Mouse (Mus musculus): ENCODE measurements around the gene Sytl3.

Gene Sytl3

DNA sequence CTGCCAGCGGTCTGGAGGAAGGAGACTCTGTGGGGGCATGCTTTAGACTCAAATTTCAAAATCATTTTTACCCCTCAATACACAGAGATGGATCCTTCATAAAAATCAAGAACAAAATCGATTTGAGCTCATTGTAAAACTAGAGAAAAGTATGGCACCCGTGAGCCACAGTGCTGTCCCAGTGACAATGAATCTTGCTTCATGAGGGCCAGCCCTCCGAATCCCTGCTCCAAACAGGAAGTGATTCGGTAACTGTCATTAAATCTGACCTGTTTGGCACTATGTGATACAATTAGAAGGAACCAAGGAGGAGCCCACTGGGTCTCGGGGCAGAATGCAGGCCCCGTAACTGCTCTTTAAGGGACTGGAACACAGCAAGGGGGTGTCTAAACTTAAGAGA, 79.9 kb downstream of the Sytl3 start:
- no peak for DNase-seq

DNA sequence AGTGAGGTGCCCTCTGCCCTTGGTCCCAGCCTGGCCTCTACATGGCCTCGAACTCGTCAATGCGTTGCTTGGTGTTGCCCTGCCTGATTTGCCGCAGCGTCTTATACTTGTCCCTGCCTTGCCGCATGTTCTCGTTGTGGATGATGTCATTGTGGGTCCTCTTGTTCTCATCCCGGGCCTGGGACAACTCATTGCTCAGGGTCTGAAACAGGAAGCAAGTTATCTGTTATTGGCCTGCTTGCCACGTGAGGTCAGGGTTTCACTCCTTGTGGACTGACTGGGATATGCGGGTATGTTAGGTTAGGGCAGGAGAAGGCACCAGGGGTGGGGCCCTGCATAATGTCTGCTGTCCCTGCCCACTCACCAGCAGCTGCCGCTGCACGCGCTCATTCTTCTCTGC, 80.4 kb downstream of the Sytl3 start:
- DNase-seq, result no peak

DNA sequence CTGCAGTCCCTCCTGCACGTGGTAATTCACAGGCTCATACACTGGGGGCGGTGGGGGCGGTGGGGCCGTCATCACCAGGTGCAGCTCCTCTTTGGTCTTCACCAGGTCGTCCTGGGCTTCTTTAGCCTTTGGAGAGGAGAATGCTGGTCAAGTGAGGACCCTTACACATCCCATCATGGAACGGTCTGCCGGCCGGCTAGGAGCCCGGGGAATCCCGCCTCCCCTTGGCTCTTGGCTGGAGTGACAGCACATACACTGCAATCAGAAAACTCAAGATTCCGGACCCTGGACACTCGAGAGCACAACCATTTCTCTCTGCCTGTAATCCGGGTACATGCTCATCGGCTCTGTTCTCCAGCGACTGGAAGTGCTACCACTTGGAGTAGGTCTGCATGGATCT, 80.9 kb downstream of the Sytl3 start:
- no peak for DNase-seq

DNA sequence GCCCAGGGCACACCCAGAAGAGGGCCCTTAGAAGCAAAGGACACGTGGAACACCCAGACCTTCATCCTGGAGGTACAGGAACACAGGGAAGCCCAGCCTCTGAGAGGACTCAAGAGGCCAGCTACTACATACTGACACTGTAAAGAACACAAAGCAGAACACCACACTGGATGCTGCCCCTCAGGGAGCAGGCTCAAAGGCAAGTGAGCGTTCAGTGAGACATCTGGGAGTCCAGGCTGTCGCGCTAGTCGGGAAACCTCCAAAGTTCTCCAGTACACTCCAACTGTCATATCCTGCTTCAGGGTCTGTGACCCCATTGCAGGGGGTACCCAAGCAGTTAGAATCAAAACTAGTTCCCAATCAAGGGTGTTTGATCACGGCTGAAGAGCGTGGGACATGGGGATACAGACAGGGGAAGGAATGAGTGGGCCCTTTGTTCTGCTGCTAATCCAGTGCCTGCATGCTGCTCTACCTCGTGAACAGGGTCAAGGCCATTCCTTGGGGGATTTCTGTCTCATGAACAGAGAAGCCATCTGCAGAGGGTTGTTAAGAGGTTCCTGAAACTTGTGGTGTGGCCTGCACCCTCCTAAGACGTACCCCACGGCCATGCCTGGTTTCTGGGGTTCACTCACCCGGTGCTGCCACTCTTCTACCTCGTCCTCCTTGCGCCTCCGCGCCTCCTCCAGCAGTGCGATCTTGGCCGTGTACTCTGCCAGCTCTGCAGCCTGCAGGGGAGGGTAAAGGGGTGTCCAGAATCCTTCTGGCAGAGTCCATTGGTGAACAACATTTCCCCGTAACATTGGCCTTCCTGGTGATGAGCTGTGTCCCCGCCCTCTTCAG, 81.7 kb downstream of the Sytl3 start:
- DNase-seq, result no peak

DNA sequence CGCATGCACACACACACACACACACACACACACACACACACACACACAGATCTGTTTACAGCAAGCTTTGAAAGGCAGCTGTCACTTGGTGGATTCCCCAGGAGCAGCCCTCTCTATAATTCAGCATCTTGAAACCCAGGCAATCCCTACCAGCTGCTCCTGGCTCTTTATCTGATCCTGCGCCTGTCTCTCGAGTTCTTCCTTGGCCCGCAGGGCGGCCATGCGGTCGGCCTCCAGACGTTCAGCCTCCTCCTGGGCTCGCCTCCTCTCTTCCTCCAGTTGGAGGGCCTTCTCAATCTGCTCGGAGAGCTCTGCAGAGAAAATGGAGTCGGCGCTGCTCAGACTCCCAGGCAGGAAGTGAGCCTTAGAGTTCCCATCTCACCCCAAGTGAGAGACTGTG, 82.4 kb downstream of the Sytl3 start:
- no peak for DNase-seq

DNA sequence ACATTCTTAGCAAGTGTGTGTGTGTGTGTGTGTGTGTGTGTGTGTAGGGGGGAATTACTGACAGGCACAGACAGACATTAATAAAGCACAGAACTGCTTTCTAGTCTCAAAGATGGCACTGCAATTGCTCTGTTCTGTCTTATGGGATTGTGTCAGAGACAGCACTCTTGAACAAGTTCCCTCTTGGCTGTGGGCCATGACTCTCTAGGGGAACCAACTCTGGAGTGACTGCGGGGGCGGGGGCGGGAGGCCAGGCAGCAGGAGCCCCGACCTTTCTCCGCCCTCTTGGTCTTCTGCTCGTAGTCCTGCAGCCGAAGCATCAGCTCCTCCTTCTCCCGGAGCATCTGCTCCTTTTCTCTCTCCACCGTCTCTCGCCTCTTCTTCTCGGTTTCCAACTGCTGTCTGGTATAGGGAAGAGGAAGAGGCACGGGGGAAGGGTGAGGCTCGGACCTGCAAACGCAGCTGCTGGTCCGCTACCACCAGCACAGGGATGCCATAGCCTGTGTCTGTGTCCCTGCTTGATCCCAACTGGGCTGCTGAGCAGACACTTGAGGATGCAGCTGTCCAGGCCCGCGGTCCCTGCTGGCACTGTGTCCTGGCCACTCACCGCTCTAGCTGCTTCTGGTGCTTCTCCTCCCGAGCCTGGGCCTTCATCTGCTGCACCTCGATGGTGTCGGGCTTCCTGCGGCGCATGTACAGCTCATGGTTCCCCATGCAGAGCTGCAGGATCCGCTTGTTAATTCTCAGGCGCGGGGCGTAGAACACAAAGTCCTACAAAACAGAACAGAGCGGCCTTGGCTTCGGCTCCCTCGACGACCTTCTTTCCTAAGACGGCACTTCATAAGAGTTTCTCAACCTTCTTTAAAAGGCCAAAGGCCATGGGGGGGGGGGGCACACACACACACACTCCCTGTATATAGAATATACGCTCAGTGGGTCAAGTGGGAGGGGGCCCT, 83.5 kb downstream of the Sytl3 start:
- no peak for DNase-seq

DNA sequence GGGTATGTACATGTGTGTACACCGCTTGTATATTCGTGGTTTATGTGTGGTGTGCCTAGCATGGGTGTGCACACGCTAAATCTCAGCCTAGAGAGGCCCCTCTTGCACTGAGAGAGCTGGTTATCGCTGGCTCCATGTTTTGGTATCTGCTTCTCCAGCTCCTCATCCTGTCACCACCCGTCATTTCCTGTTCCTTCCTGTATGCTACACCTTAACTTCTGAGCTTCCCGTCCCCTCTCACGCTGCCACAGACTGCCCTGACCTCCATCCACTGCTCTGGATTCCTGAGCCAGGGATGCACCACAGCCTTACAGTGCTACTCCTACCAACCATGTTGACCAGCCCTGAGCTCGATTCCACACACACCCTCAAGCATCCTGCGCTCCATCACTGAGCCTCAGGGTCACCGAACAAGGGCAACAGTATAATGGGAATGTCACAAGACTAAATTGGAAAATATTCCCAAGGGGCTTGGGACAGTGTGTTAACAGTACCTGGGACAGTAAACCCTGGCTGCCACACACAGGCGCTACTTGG, 84.2 kb downstream of the Sytl3 start:
- no peak for DNase-seq

DNA sequence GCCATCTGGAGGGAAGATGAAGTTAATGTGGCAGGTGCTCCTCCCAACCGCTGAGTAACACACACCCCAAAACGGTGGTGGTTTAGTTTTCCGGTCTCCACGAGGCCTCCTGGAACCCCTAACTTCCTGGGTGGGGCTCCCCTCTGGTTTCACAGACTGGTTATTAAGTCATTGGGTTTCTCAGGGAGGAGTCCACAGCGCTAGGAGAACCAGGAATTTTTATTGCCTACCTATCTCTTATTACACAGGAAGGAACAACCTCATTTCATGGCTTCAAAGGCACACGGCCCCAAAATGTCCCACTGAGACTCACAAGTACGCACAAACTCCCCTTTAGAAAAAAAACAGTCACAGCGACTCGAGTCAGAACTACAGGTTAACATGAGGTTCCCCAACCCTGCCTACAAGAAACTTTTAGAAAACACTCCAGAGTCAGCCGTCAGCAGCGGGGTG, 84.9 kb downstream of the Sytl3 start:
- no peak for DNase-seq

DNA sequence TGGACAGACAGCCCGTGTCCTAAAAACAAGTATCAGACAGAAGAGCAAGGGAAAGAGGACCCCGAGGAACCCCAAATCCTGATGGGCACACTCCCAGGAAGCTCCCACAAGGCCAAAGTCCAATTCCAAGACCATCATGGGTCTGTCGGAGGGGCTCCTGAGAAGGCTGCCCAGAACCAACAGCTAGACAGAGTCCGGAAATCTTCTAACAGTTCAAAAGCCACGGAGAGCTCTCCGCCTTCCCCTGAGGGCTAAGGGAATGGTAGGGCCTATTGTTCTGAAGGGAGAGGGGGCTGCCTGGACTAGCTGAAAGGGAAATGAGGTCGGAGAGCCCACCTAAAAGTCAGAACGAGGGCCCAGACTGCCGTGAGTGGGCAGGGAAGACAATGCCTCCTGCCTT, 85.5 kb downstream of the Sytl3 start:
- no peak for DNase-seq

DNA sequence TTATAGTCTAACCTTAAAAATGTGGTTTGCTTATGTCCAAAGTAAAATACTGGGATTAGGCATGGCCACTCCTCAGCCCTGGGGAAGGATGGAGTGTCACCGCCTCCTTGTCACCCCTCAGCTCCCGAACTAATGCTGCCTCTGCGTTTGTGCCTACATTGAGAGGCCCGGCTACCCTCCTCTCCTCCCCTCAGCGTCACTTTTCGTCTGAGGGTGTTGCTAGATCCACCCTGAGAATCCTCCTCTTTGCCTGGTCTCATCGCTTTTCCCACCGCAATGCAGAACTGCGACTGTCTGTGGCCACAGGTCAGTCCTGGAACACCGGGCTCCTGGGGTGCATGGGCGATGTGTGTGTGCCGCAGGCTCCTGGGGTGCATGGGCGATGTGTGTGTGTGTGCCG, 86.0 kb downstream of the Sytl3 start:
- no peak for DNase-seq

DNA sequence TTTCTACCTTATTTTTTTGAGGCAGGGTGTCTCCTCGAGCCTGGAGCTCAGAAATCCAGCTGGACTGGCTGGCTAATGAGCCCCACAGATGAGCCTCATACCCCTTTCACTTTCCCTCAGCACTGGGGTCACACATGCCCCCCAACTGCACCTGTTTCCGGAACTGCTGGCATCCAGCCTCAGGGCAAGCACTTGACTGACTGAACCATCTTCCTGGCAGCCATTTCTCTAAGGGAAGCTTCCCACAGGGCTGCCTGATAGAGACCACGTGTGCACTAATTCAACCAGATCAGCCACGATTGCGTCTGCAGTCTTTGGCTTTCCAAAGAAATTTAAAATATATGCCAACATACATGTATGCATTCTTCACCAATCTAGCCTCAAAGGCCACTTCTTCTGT, 86.6 kb downstream of the Sytl3 start:
- no peak for DNase-seq

DNA sequence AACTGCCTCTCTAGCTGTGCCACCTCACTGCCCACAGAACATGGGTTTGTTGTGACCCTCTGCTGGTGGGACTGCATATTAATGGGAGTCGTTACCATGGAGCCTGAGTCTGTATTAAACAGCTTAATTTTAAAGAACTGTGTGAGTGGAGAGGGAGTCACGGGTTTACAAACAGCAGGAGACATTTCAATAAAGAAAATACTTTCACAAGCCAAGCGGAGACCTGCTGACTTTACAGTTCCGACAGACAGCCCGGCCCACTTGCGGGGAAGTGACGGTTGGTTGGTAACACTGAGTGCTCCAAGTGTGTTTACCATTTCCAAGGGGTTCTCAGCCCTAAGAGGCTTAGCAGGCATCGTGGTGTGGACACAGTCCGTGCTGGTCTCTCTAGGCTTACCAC, 87.1 kb downstream of the Sytl3 start:
- no peak for DNase-seq

DNA sequence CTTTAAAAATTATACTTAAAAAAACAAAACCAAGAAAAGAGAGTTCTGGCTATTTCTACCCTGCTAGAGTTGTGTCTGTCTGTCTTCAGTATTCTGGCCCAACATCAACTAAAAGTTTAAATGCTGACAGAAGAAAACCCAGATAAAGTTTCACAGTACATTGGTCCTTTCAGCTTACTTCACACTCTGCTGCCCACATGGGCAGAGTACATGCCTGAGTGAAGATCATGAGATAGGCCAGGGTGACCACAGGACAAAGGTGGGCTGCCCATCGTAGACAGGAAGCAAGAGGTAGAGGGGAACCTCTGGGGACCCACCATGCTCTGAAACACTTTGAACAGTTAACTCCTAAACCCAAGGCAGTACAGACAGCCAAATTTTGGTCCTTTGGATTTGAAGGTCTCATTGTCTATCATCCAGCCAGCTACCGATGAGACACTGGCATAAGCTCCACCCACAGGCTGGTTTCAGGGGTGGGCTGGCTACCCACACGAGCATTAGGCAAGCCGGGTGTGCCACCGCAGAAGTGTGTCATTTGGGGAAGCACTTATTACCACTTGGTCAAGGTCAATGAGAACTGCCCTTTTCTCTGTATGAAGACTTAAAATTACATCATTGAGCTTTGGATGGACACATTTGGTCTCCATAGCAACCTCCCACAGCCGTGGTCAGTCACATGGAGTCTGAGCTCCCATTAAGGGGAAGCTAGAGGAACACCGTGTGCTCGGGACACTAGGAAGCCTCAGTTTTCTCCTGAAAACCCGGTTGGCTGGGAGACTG, 87.7 kb downstream of the Sytl3 start:
- no peak for DNase-seq

DNA sequence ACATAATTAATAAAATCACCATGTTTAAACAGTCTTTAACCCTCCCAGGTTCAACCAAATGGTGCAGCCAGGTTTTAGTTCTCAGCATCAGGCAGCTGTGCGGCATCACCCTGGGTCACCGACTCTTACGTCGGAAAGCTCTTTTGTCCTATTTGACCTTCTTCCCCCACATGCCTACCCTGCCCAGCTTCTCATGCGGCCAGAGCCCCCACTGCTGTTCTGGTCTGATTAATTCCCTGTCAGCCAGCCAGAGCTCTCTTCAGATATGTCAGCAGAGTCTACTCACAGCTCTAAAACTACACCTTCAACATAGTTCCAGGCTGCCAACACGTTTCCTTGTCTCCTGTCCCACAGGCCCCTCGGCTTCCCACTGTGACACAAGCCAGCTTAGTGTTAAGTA, 88.6 kb downstream of the Sytl3 start:
- no peak for DNase-seq

DNA sequence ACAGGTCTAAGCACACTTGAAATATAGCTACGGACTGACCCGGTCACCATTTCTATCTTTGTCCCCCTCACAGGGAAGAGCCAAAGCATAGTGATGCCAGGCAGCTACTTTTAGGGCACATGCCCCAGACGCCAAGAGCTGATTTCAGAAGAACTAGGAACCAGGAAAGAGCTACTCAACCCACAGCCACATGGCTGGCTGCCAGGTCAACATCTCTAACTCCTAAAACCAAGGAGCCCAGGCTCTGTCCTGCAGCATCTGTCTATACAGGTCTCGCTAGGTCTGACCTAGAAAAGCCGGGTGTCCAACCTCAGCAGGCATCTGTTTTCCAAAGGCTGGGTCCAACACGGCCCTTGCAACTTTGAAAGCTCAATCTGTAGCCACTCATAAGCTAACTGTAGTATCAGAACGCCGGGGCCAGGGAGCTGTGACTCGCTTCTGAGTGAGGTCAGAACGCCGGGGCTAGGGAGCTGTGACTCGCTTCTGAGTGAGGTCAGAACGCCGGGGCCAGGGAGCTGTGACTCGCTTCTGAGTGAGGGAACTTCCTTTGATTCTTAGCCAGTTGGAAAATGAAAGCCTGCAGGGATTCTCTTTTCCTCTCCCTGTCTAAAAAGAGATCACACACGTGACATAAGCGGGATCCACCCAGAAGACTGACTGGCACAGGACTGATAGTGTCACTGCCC, 90.0 kb downstream of the Sytl3 start:
- DNase-seq, result no peak

DNA sequence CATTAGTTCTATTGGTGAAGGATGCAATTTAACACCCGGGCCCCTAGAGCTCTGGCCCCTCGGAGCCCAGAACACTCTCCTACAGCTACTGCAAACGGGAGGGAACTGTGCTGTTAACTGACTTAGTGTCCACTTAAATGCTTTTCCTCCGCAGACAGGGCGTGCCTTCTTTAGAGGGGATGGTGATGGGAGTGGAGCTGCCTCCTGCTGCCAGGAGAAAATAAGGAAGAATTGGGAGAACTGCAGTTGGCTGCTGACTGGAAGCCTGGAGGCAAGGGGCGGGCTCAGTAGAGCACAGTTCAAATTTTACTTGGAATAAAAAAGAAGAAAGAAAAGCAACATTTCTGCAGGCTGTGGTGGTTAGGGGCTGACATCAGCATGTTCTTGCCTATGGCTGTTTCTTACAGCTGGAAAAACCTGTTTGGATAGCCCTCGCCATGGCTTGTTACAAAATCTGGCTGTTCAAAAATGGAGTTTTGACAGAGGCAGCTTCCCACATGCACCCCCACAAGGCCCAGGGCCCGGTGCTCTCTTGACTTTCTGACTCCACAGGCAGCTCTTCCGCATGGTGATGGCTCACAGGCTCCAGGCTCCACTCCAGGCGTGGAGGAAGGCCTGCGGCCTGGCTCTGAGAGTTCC, 92.4 kb downstream of the Sytl3 start:
- DNase-seq, result no peak

DNA sequence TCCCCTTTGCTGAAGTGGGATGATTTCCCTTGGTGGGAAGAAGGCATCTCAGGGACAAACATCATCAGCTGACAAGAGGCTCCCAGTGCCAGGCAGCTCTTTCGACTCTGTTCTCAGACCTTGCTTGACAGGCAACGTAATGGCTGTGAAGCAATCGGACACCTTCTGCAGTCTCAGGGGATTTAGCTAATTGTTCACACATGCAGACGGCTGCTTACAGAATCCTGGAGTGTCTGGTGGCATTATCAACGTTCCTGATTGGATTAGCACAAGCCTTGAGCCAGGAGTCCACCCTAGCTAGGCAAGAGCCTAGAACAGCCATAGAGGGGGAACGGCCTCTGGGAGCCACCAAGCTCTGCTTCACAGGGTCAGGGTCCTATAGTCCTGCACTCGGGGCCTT, 93.5 kb downstream of the Sytl3 start:
- no peak for DNase-seq

DNA sequence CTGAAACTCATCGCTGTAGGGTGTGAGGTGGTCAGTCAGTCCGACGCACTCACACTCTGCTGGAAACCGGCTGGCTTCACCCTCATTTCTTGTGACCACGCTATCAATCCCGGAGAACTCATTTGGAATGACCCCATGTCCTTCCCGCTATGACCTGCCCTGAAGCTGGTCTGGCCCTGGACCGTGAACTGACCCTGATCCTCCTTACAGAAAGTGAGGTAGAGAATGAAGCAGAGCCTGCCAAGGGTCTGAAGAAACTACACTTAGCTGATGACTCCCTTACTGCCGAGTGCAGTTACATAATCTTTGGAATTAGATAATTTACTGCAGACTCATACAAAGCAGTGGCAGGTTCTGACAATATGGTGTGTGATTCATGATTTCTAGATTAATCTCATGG, 96.3 kb downstream of the Sytl3 start:
- no peak for DNase-seq

DNA sequence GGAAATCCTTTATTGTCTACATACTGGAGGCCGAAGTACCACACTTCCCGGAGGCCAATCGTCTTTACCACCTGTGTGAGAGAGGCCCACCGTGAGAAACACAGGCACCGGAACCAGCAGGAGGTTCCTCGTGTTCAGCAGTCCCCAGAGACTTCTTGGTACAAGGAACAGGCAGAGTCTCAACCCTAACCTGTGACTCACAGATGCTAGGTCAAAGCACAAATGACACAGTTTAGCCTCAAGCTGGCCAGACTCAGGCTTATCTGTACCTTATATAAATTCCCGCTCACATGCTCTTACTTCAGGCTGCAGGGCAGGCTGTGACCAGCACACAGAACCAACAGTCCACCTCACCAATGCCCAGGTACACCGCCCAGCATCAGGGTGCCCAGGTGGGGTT, 97.0 kb downstream of the Sytl3 start:
- no peak for DNase-seq

DNA sequence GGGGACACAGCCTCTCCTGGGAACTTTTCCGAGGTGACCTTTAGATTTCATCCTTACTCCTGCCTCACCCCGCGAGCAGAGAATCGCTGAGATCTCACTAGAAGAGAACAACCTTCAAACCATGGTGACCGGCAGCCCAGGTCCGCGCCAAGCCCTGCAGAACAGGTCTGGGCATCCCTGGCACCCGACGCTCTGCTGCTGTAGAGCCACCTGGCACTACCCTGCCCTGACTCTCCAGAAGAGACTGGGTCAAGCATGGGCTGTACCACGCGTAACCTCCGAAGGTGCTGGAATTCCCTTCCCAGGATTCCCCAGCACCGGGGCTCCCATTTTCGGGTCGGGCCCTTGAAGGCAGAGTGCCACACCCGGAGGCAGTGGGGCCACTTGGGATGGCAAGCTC, 99.0 kb downstream of the Sytl3 start:
- DNase-seq, result no peak

DNA sequence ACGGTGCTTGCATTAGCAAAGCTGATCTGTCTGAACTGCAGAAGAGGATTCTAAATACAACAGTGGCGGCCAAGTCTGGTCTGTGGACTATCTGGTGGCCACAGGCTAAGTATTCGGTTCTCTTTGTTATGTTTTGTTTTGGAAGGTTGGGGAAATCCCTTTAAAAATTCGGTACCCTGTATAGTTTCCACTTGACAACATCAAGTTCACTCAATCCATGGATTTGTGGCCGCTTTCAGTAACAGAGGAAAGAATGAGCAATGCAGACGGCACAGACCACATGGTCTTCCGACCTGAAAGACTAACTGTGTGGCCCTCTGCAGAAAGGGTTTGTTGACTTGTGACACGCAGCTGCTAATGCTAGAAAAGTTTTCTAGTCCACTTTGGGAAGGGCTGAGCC, 100.0 kb downstream of the Sytl3 start:
- DNase-seq, result no peak

Measured in cerebellum, adult 18-20 months (tissue).